Mouse (Mus musculus): Measurements from ENCODE around the gene Slit3.

- TF ChIP-seq CTCF (IDR thresholded peaks at IDR 0.05; ENCODE audit: low read depth, low read length) (no peak), POLR2A (IDR thresholded peaks at IDR 0.05; ENCODE audit: extremely low read depth, insufficient read depth, low read length) (no peak)
Observed at GRCm38 (mm10) chr11:35596064-35596463, 475.0 kb downstream of the Slit3 start.
